Mouse (Mus musculus) frontal cortex, postnatal 25 days (tissue): ENCODE data around the gene Uhrf1bp1l.

ENCODE experiments used
- DNase-seq, 2 experiments: peaks; one replicate each; pipeline ENCODE4 v3.0.0; 2022; ENCODE audit warnings: low spot score in 2 of 2

The Uhrf1bp1l gene

GRCm38 (mm10) chr10:89745666-89746020 is 852 bp downstream of the Uhrf1bp1l start:
- DNase-seq: peak in 1 of 2 experiments; percentile 11

GRCm38 (mm10) chr10:89746581-89746980 is 1.8 kb downstream of the Uhrf1bp1l start:
- no peak for DNase-seq

DNA sequence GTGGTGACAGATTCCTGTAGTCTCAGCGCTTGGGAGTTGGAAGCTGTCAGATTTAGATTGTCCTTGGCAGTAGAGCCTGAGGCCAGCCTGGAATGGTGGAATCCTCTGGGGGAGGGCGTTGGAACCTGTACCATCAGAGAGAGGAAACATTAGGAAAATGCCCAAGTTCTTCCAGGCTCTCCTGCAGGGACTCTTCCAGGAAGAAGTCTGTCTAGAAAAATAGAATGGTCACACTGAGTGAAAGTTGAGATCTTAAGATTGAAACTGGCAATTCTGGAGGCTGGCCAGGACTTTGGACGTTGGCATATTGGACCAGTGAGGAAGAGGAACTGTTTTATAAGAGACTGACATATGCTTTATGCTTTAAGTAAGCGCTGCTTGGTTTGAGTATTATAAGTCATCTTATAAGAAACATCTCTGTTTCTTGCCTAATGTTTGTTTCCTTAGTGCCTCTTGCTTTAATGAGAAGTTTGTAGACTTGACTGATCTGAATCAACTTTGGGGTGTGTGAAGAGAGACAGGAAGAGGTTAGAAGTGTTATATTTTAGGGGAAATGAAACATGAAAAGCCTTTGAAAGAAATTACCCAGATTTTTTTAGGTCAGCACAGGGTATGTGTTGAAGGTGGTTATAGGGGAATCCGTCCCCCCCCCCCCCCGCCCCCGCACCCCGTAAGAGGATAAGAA is 2.6 kb downstream of the Uhrf1bp1l start:
- DNase-seq: no peak

DNA sequence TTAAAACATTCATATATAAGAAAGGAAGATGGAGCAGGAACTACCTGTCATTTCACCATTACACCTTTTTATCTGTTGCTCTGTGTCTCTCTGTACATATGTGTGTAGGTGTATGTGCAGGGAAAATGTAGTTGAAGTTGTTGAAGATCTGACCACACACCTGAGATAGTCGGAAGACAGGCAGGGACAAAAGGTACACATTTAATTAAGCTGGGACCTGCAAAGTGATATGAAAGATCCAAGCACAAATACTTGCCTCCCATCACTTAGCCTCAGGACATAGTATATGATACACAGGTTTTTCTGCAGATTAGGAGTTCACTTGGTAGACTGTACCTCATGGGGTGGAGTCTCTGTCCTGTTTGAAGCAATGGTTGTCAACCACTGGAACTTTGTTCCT is 3.1 kb downstream of the Uhrf1bp1l start:
- DNase-seq: no peak

DNA sequence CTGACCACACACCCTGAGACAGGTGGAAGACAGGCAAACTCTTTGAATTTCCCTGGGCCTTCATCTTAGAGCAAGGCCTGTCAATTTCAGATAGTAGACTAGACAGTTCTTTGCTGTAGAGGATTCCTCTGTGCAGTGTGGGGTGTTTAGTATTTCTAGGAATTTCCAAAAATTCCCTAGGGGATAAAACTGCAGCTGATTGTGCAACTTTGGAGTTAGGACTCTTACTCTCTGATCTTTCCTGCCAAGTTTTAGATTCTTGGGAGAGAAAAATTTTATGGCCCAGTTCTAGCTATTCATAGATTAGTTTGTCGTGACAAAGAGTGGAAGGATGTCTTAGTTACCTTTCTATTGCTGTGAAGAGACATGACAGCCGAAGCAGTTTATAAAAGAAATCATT is 3.8 kb downstream of the Uhrf1bp1l start:
- no peak for DNase-seq

DNA sequence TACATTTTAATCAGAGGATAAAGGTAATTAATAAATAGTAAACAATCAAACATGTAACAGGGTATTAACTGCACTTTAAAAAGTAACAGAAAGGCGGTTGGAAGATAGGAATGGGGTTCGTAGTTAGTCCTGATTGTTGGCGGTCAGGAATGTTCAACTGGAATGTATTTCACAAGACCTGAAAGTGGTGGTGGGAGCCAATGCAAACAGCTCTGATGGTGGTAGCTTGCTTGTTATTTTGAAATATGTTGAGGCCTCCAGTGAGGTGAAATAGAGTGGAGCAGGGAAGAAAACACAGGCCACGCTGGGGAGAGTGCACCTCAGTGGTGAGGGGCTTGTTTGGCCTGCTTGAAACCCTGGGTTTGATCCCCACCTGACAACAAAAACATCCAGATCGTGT is 6.3 kb downstream of the Uhrf1bp1l start:
- no peak for DNase-seq

DNA sequence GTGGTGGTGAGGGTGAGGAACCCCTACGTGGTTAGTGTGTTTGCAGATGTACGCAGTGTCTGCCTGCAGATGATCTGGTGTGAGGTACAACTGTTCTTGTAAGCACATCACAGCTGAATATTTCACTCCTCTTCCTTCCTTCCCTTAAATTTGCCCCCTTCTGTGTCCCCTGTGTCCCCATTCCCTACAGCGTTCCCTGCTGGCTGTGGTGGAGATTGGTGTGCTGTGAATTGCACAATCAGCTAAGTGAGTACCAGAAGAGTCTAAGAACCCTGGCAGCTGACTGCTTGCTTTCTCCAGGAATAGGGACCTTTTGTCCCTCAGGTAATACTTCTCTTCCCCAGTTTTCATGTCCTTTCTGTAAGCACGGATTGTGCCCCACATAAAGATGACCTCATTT is 10.4 kb downstream of the Uhrf1bp1l start:
- DNase-seq: no peak

DNA sequence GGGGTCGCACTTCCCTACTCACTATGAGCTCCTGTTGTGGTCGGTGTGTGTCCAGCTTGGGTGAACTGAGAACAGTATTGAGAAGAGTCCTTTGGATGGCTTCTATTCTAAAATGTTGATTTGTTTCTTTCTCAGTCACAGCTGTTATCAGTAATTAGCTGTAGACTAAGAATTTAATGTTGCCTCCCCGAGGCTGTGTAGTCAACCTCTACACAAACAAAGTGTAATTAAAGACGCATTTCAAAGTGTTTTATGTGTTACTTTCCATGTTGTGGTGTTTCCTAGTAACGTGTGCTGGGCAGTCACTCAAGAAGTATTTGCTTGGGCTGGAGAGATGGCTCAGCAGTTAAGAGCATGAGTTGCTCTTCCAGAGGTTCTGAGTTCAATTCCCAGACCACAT is 16.0 kb downstream of the Uhrf1bp1l start:
- DNase-seq: no peak

DNA sequence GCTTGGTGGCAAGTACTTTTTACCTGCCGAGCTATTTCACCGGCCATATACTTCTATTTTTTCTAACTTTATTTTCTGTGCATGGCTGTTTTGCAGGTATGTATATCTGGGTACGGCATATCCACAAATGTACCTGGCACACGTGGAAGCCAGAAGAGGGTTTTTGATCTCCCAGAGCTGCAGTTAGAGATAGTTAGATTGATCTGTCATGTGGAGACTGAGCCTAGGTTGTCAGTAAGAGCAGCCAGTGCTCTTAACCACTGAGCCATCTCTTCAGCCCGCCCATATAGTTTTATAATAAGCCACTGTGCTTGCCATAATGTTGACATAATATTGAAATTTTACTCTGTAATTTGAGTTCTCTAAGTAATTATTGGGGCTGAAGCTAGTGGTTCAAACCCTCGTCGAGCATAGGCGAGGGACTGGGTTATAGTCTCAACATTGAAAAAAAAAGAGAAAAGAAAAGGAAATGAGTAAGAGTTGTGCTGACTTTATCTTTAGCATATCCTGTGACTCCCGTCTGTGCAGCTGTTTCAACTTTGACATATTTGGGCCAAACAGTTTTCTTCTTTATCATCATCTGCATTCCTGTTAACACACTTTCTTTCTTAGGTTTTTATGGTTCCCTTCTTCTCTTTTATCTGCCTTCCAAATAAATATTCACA is 19.8 kb downstream of the Uhrf1bp1l start:
- no peak for DNase-seq

- no peak for DNase-seq
These were observed 21.3 kb downstream of the Uhrf1bp1l start for GRCm38 (mm10) chr10:89765790-89766714.

GRCm38 (mm10) chr10:89768352-89769020 is 23.7 kb downstream of the Uhrf1bp1l start:
- no peak for DNase-seq

GRCm38 (mm10) chr10:89769096-89769495 is 24.3 kb downstream of the Uhrf1bp1l start:
- no peak for DNase-seq

DNA sequence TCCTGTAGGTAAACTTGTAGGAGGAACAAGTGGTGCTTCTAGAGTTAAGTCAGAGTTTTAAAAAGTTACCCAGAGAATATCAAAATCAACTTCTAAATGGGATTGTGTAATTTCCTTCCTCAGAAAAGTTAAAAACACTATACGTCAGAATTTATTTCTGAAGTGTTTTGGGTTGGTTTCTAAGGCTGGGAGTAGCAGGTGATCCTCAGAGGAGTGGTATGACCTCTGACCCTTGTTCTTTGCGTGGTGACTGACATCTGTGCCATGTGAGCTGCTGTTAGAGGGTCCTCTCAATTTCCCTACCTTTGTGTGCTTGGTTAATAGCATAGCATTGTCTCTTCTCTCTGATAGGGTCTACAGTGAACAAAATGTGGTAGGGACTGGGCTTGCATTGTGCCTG is 27.1 kb downstream of the Uhrf1bp1l start:
- DNase-seq: no peak

DNA sequence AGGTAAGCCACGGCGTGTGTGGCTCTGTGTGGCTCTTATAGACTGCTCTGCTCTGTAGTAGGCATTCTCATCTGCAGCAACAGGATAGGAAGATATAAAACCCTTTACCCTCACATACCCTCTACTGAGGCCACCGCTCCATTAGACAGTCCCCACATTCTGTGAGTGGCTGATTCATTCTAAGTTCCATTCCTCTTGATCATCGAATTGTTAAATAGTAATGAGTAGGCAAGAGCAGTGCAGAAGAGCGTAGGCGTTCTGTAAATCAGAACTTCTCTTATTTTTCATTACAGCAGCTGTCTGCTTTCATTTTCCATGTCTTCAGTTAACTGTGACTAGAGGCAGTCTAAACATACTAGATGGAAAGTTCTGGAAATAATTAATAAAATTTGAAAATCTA is 31.2 kb downstream of the Uhrf1bp1l start:
- DNase-seq: no peak

DNA sequence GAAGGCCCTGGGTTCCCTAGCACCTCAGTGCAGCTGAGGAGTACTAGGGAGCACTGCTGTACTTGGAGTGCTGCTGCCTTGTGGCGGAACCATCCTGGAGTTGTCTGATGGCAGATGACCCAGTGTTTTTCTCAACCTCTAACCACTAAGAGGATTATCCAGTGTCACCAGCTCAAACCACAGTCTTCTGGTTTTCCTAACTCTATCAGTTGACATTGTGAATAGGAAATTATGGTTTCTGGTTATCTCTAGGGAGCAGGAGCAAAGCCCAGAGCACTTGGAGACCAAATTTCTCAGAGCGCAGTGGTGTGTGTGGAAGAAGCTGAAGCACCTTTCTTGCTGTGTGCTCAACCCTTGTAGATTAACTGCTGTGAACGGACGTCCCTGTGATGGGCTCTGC is 47.1 kb downstream of the Uhrf1bp1l start:
- no peak for DNase-seq

GRCm38 (mm10) chr10:89794121-89794520 is 49.3 kb downstream of the Uhrf1bp1l start:
- DNase-seq: no peak

DNA sequence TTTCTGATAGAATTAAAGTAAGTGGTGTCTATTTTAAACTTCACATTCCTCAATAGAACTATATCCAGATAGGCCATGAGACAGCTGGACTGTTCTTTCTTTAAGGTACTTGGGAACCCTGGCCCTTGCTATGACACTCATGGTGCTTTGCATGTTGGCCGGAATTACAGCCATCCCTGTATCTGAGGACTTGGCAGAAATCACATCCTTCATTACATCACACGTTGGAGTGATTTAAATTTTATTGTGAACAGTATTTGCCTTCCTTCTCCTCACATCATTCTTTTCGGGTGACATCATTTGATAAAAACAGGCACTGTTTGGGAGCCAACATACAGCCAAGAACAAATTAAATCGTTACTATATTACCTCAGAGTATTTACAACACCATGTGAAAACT is 74.4 kb downstream of the Uhrf1bp1l start:
- DNase-seq: no peak

DNA sequence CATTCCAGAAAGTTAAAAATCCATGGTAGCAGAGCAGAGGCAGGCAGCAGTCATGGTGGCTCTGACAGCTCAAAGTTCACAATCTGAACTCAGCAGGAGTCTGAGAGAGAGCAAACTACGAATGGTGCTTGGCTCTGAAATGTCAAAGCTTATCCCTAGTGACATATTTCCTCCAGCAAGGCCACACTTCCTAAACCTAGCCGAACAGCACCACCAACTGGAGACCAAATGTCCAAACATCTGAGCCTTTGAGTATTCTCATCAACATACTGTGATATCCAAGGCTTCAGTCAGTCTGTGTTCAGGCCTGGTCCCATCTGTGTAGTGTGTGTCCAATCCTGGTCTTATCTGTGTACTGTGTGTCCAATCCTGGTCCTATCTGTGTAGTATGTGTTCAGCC is 79.1 kb downstream of the Uhrf1bp1l start:
- no peak for DNase-seq

DNA sequence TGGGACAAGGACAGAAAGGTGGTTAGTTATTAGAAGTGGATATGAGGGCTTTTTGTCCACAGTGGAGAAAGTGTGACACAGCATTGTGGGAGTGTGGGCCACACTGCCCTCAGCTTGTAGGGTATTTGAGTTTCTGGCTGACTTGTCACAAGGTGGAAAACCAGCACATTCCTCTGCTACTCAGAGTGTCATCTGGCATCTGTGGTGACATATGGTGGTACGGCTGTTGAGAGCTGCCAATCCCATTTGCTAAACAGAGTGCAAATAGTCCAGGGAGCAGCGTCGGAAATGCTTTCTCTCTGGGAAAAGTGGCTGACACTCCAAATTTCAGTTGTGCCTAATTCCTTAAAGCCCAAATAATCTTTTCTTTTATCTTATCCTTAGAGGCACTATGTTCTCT is 82.1 kb downstream of the Uhrf1bp1l start:
- DNase-seq: no peak

DNA sequence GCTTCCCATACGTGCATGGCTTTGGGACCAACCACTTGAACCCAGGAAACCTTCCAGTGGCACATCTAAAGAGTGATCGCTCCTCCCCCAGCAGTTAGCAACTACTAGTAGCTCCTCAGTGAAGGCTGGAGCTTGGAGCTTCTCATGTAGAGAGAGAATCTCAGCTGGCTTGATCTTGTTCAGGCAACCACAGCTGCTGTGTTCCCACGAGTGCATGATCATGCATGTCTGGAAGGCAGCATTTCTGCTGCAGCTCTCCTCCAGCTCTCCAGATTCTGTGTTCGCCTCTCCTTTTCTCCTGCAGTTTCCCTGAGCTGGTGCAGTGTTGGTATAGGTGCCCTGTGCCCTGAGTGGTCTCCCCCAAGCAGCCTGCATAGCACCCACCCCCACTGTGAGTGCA is 87.5 kb downstream of the Uhrf1bp1l start:
- DNase-seq: no peak

- DNase-seq: no peak
These were observed 88.4 kb downstream of the Uhrf1bp1l start for GRCm38 (mm10) chr10:89833166-89833565.

GRCm38 (mm10) chr10:89837476-89837875 is 92.7 kb downstream of the Uhrf1bp1l start:
- DNase-seq: no peak
